Mouse (Mus musculus) myocyte (in vitro differentiated cells): ENCODE results near the gene Trpc4ap.

Source experiments
- CEBPB ChIP-seq: IDR thresholded peaks from 2 replicates; pipeline ENCODE4 v1.6.1; 2011; ENCODE audit warnings: mild to moderate bottlenecking, moderate library complexity; ENCODE audit not compliant: poor library complexity, insufficient read depth, severe bottlenecking
- E2F4 ChIP-seq: IDR thresholded peaks from one replicate; pipeline ENCODE4 v1.6.1; 2011; ENCODE audit warnings: mild to moderate bottlenecking, control low read depth, moderate library complexity; ENCODE audit not compliant: insufficient read depth
- MAX ChIP-seq: IDR thresholded peaks from one replicate; pipeline ENCODE4 v1.6.1; 2011; ENCODE audit warnings: low read depth, mild to moderate bottlenecking, control low read depth
- MYOG ChIP-seq, 3 experiments: IDR thresholded peaks; one replicate each; pipeline ENCODE4 v1.6.1; 2011; ENCODE audit warnings: control low read depth in 2 of 3, low read depth in 2 of 3, mild to moderate bottlenecking in 2 of 3; ENCODE audit not compliant: insufficient read length in 2 of 3, control insufficient read depth in 1 of 3, insufficient read depth in 1 of 3
- POLR2A ChIP-seq: IDR thresholded peaks from one replicate; pipeline ENCODE4 v1.6.1; 2011; ENCODE audit warnings: low read depth, mild to moderate bottlenecking, control low read depth, moderate library complexity; ENCODE audit not compliant: insufficient read length
- POLR2AphosphoS2 ChIP-seq: IDR thresholded peaks from one replicate; pipeline ENCODE4 v1.6.1; 2011; ENCODE audit warnings: low read depth, control low read depth; ENCODE audit not compliant: insufficient read length
- TCF12 ChIP-seq: IDR thresholded peaks from one replicate; pipeline ENCODE4 v1.6.1; 2011; ENCODE audit warnings: mild to moderate bottlenecking, control low read depth; ENCODE audit not compliant: poor library complexity, insufficient read depth, severe bottlenecking
- USF1 ChIP-seq: IDR thresholded peaks from one replicate; pipeline ENCODE4 v1.6.1; 2011; ENCODE audit warnings: low read depth, mild to moderate bottlenecking, control low read depth, moderate library complexity

GRCm38 (mm10) chr2:155662390-155662789 is 29.8 kb downstream of the Trpc4ap start:
- no peak for TF ChIP-seq TCF12
- no peak for TF ChIP-seq MAX
- TF ChIP-seq USF1: no peak
- no peak for TF ChIP-seq E2F4
- no peak for TF ChIP-seq POLR2A
- no peak for TF ChIP-seq CEBPB
- no peak for TF ChIP-seq MYOG (IDR thresholded peaks at IDR 0.05; ENCODE audit: control insufficient read depth in 1 of 3, insufficient read depth in 1 of 3, insufficient read length in 2 of 3, low read depth in 2 of 3)
- TF ChIP-seq POLR2AphosphoS2: no peak
